Mouse (Mus musculus) intestine, postnatal 0 days (tissue): ENCODE measurements around the gene Kcnb1. TPM values are rescaled to one million over a fixed set of nuclear protein-coding genes. Genes with fewer than 3 reads are reported as not detected.

ENCODE experiments used
- ATAC-seq: fragments of 200-750 bp; cut with Nextera tagmentation; 2 replicates; pipeline ENCODE4 v1.8.0; 2017; ENCODE audit warnings: mild to moderate bottlenecking, moderate TSS enrichment, moderate library complexity
- H3K27ac ChIP-seq: fragments of 300-500 bp; sonication (generic); 2 replicates; pipeline ENCODE4 v1.5.1; 2014; ENCODE audit warnings: mild to moderate bottlenecking, low read depth, low read length, moderate library complexity
- H3K27me3 ChIP-seq: fragments of 300-500 bp; sonication (generic); replicated peaks from 2 replicates; pipeline ENCODE4 v1.6.1; 2014; ENCODE audit warnings: low read length, mixed read lengths; ENCODE audit not compliant: control insufficient read depth, insufficient read depth
- H3K36me3 ChIP-seq: fragments of 300-500 bp; sonication (generic); 2 replicates; pipeline ENCODE4 v1.6.1; 2014; ENCODE audit warnings: mild to moderate bottlenecking, moderate library complexity; ENCODE audit not compliant: control insufficient read depth, insufficient read depth
- H3K4me1 ChIP-seq: fragments of 300-500 bp; sonication (generic); replicated peaks from 2 replicates; pipeline ENCODE4 v1.6.1; 2014; ENCODE audit warnings: antibody characterized with exemption, low read length, mixed read lengths; ENCODE audit not compliant: control insufficient read depth, insufficient read depth
- H3K4me2 ChIP-seq: fragments of 300-500 bp; sonication (generic); replicated peaks from 2 replicates; pipeline ENCODE4 v1.6.1; 2014; ENCODE audit warnings: low read depth, mild to moderate bottlenecking, moderate library complexity
- H3K4me3 ChIP-seq: fragments of 300-500 bp; sonication (generic); 2 replicates; pipeline ENCODE4 v1.5.1; 2014; ENCODE audit warnings: low read depth, low read length
- H3K9ac ChIP-seq: fragments of 300-500 bp; sonication (generic); 2 replicates; pipeline ENCODE4 v1.6.1; 2014; ENCODE audit warnings: mild to moderate bottlenecking, low read depth, low read length
- H3K9me3 ChIP-seq: fragments of 300-500 bp; sonication (generic); 2 replicates; pipeline ENCODE4 v1.6.1; 2016; ENCODE audit warnings: mixed run types; ENCODE audit not compliant: control insufficient read depth
- CTCF ChIP-seq: sonication (generic); IDR thresholded peaks from 2 replicates; pipeline ENCODE4 v1.5.1; 2016; ENCODE audit warnings: low read depth, mild to moderate bottlenecking, control low read depth, antibody characterized with exemption, moderate library complexity
- WGBS: fragments of 180-500 bp; shearing (Covaris S2); extraction: QIAGEN DNeasy Blood & Tissue Kit; methylation state at CpG from one replicate; pipeline ENCODE4 v1.1.7; 2014; 5-methylcytosine and 5-hydroxymethylcytosine counted together
- polyA plus RNA-seq: library from polyadenylated mRNA; unstranded; fragments of >200 nt; fragmentation: Nextera tagmentation; extraction: Ambion mirVana; gene quantifications from 2 replicates; pipeline ENCODE4 v1.2.1, GENCODE M21; 2015

Kcnb1 gene
- polyA plus RNA-seq, result 1.1 and 1.6 TPM in 2 replicates

GRCm38 (mm10) chr2:167190076-167190399, at the start of gene Kcnb1:
TSS of gene Kcnb1 (minus strand) at chr2:167190155.
- peak within 1 kb of the TSS; percentile 45 for H3K4me3 ChIP-seq
- H3K9ac ChIP-seq, result peak within 1 kb of the TSS; percentile 42; the same call in 1 of the 2 replicates
- under 1% methylated on average over 41 of the region's 41 CpGs for WGBS
- no peak within 1 kb of the TSS for H3K27ac ChIP-seq
- no peaks in the 10 kb centered on the region; the same call in 1 of the 2 replicates for H3K4me1 ChIP-seq
- TF ChIP-seq CTCF, result peak; percentile 84
- ATAC-seq, result peak; percentile 44
- H3K9me3 ChIP-seq, result no peaks in the 10 kb centered on the region
- H3K4me2 ChIP-seq, result peak within 1 kb of the TSS; percentile 76
- peaks cover 26% of the 10 kb centered on the region for H3K27me3 ChIP-seq
- H3K36me3 ChIP-seq, result no peaks in the 10 kb centered on the region

- WGBS, result 24% methylated on average over 12 of the region's 12 CpGs
- no peaks in the 10 kb centered on the region for H3K36me3 ChIP-seq
- no peaks in the 10 kb centered on the region for H3K4me1 ChIP-seq
- H3K27ac ChIP-seq, result no peak overlapping the region
- no peaks in the 10 kb centered on the region for H3K9me3 ChIP-seq
- TF ChIP-seq CTCF, result no peak
- peak overlapping the region; percentile 62 for H3K4me2 ChIP-seq
- no peak overlapping the region for H3K9ac ChIP-seq
- ATAC-seq, result no peak
- H3K4me3 ChIP-seq, result 0 out of 2 replicates have a peak overlapping the region, but pooled peaks have one; percentile 9
- peaks cover 24% of the 10 kb centered on the region for H3K27me3 ChIP-seq
Measured at GRCm38 (mm10) chr2:167239262-167239661, 49.3 kb upstream of the Kcnb1 start.

- WGBS, result 84% methylated on average over 9 of the region's 9 CpGs
- Histone ChIP-seq H3K4me3 (no peak overlapping the region), H3K9me3 (no peaks in the 10 kb centered on the region), H3K36me3 (no peaks in the 10 kb centered on the region), H3K4me2 (no peak overlapping the region), H3K27me3 (peaks cover 24% of the 10 kb centered on the region), H3K27ac (no peak overlapping the region), H3K9ac (no peak overlapping the region), H3K4me1 (no peaks in the 10 kb centered on the region)
- TF ChIP-seq CTCF, result peak; percentile 30; the same call in 1 of the 2 replicates
- ATAC-seq, result no peak
Measured at GRCm38 (mm10) chr2:167237224-167237623, 47.3 kb upstream of the Kcnb1 start.

- Histone ChIP-seq H3K9ac (no peak overlapping the region), H3K9me3 (no peaks in the 10 kb centered on the region), H3K27ac (no peak overlapping the region), H3K36me3 (no peaks in the 10 kb centered on the region), H3K4me1 (no peaks in the 10 kb centered on the region), H3K4me2 (no peak overlapping the region), H3K27me3 (peaks cover 24% of the 10 kb centered on the region), H3K4me3 (no peak overlapping the region)
- no peak for ATAC-seq
- WGBS, result 98% methylated on average over 4 of the region's 4 CpGs
- TF ChIP-seq CTCF, result no peak
Measured at GRCm38 (mm10) chr2:167236174-167236573, 46.2 kb upstream of the Kcnb1 start.

- TF ChIP-seq CTCF, result no peak
- Histone ChIP-seq H3K4me1 (no peaks in the 10 kb centered on the region), H3K9me3 (no peaks in the 10 kb centered on the region), H3K36me3 (no peaks in the 10 kb centered on the region), H3K9ac (no peak overlapping the region), H3K4me3 (no peak overlapping the region), H3K27me3 (peaks cover 19% of the 10 kb centered on the region), H3K4me2 (no peak overlapping the region), H3K27ac (no peak overlapping the region)
- no peak for ATAC-seq
- 73% methylated on average over 17 of the region's 17 CpGs for WGBS
Measured at GRCm38 (mm10) chr2:167235338-167236018, 45.5 kb upstream of the Kcnb1 start.

- no peak overlapping the region for H3K4me2 ChIP-seq
- 55% methylated on average over 14 of the region's 14 CpGs for WGBS
- no peak for ATAC-seq
Measured at GRCm38 (mm10) chr2:167233771-167234170, 43.8 kb upstream of the Kcnb1 start.

More at GRCm38 (mm10) chr2:167233771-167234170, 43.8 kb upstream of the Kcnb1 start:
- no peak overlapping the region for H3K4me3 ChIP-seq
- peaks cover 4% of the 10 kb centered on the region; the same call in 1 of the 2 replicates for H3K27me3 ChIP-seq
- H3K9me3 ChIP-seq, result no peaks in the 10 kb centered on the region
- TF ChIP-seq CTCF, result no peak
- no peaks in the 10 kb centered on the region for H3K4me1 ChIP-seq
- no peaks in the 10 kb centered on the region for H3K36me3 ChIP-seq
- no peak overlapping the region for H3K9ac ChIP-seq
- no peak overlapping the region for H3K27ac ChIP-seq
